ENCODE assay signal across 14 mouse cellular contexts in genomic region chr2:166615338-166616075, GRCm38 (mm10).
DNase-seq lines count a peak whose midpoint lies in the region; ATAC-seq lines count a peak whose summit lies in the region.
"Had no signal": no experiment of that assay in that cellular context is flagged by ENCODE, and none has a peak within 500 bp of the region (broad histone marks: within the 10 kb centered on the region; RNA-seq: fewer than 3 reads in every experiment).

No protein-coding gene starts in this region.

- H3K9ac ChIP-seq in forebrain, embryonic 13.5 days, result no peak overlapping the region
- H3K9ac ChIP-seq: neural tube, embryonic 13.5 days had no signal

- H3K27me3 ChIP-seq in forebrain, embryonic 10.5 days (ENCODE audit: poor library complexity, severe bottlenecking), result no peaks in the 10 kb centered on the region
- no peaks in the 10 kb centered on the region for H3K27me3 ChIP-seq in forebrain, embryonic 13.5 days
- H3K27me3 ChIP-seq: neural tube, embryonic 13.5 days had no signal

- 90% methylated on average over 2 of the region's 2 CpGs for WGBS in forebrain, embryonic 10.5 days
- WGBS in forebrain, embryonic 13.5 days, result 85% methylated on average over 2 of the region's 2 CpGs

- DNase-seq in forebrain, embryonic 10.5 days (ENCODE audit: extremely low spot score, low spot score), result no peak
- peak; percentile 16 for DNase-seq in 416B (ENCODE audit: low read depth)
- peak; percentile 75 for DNase-seq in gastrocnemius, postnatal 10 days
- DNase-seq in heart, postnatal 25 days (ENCODE audit: low spot score), result peak; percentile 45
- DNase-seq in kidney, adult 18-20 months, result no peak
- no peak for DNase-seq in spleen, adult 18-20 months
- no peak for DNase-seq in right cerebral cortex, postnatal 25 days
- DNase-seq: lung, postnatal 4 days; thymus, adult 18-20 months had no signal

- H3K4me2 ChIP-seq in forebrain, embryonic 13.5 days, result no peak overlapping the region
- H3K4me2 ChIP-seq: liver, embryonic 11.5 days; neural tube, embryonic 13.5 days had no signal

- H3K36me3 ChIP-seq in forebrain, embryonic 10.5 days (replicated peaks), result peaks cover 78% of the 10 kb centered on the region
- H3K36me3 ChIP-seq in forebrain, embryonic 13.5 days (ENCODE audit: poor library complexity, severe bottlenecking), result peaks cover 55% of the 10 kb centered on the region

- H3K27ac ChIP-seq in forebrain, embryonic 10.5 days, result 0 out of 2 replicates have a peak overlapping the region, but pooled peaks have one; percentile 6
- no peak overlapping the region for H3K27ac ChIP-seq in forebrain, embryonic 13.5 days
- H3K27ac ChIP-seq: neural tube, embryonic 13.5 days had no signal

- ATAC-seq in forebrain, embryonic 13.5 days, result no peak
- ATAC-seq: intestine, postnatal 0 days; midbrain, embryonic 16.5 days had no signal

- H3K4me1 ChIP-seq in forebrain, embryonic 10.5 days, result peaks cover 9% of the 10 kb centered on the region; the same call in 1 of the 2 replicates
- H3K4me1 ChIP-seq in forebrain, embryonic 13.5 days, result no peaks in the 10 kb centered on the region

- no peak overlapping the region for H3K4me3 ChIP-seq in forebrain, embryonic 10.5 days
- no peak overlapping the region for H3K4me3 ChIP-seq in forebrain, embryonic 13.5 days
- H3K4me3 ChIP-seq: neural tube, embryonic 13.5 days had no signal

- intact Hi-C loops in heart, postnatal 25 days (cut with DNase I), result no loop called here

- no peaks in the 10 kb centered on the region for H3K9me3 ChIP-seq in forebrain, embryonic 10.5 days
- no peaks in the 10 kb centered on the region for H3K9me3 ChIP-seq in forebrain, embryonic 13.5 days (replicated peaks)
- H3K9me3 ChIP-seq: neural tube, embryonic 13.5 days had no signal

Comparison
In these comparisons a context has a peak if more than half of its experiments do, and no peak if none do; other contexts are left out.
1. DNase-seq: peak in 416B (single experiment), gastrocnemius, postnatal 10 days (single experiment) and heart, postnatal 25 days (single experiment); none in forebrain, embryonic 10.5 days (single experiment), kidney, adult 18-20 months (single experiment), spleen, adult 18-20 months (0 of 2) and right cerebral cortex, postnatal 25 days (single experiment).